Mouse (Mus musculus) cerebellum, postnatal 4 days (tissue): ENCODE data around the gene Nnat.
A peak's percentile ranks its signal among the peaks of the same experiment; 100 is the strongest.
"Not testable (repeated sequence)": the region's sequence is repeated elsewhere in the genome, so short reads cannot be mapped to it uniquely, and the experiment has no call there.

Experiments used
- DNase-seq, 2 experiments: peaks; one replicate each; pipeline ENCODE4 v3.0.0; 2022; ENCODE audit warnings: low spot score in 2 of 2, mixed read lengths in 1 of 2

The Nnat gene

DNA sequence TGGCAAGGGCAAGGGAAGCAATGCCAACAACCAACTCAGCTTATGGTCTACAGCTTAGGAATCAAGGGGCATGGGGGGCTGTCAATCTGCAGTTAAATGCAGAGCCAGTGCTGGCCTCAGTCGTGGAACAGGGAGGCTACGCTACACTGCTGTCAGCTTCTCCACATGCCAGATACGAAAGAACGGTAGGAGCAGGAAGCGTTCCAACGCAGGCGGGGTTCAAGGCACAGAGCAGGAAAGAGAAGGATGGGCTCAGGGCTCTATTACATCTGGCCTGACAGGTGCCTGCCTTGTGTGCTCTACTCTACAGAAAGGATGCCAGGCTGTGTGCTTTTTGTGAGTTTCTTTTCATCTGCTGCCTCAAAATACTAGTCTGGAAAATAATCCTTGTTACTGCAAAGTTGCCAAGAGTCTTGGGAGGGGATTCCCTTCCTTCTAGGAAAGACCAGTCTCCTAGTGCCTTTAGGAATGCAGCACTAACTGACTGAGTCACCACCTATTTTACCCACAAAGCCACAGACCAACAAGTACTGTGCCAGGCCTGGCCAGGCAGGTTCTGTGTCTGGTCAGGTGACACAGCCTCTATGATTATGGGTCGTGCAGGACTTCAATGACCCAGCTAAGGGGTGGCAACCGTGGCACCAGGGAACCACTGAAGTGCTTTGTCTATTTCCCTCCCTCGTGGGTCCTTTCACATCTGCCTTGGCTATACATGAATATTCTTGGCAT, 7.6 kb upstream of the Nnat start:
- DNase-seq: no peak

DNA sequence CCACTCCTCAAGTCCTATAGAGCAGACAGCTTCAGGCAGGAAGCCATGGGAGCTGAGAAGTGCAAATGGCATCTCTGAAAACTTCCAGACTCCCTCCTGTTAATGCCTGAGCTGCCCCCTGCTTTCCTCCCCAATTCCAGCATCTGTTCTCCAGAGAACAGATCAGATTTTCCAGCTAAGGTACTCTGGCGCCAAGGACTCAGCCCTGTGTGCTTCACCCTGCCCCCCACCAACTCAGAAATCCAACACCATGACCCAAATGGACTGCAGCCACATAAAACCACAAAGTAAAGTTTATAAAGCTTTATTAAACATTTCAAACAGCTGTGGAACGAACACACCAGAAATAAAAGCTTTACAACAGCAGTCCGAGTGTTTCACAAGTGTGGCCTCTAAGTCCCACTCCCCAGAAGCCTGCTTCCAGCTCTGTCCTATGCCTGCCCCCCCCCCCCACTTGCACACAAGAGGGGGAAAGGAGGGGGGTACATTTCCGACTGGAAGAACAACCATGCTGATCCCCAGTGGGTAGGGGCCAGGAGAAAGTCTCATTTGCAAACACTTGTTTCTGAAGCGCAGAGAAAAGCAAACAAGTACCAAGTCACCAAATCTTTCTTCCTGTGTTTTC, 3.7 kb upstream of the Nnat start:
- DNase-seq: no peak

DNA sequence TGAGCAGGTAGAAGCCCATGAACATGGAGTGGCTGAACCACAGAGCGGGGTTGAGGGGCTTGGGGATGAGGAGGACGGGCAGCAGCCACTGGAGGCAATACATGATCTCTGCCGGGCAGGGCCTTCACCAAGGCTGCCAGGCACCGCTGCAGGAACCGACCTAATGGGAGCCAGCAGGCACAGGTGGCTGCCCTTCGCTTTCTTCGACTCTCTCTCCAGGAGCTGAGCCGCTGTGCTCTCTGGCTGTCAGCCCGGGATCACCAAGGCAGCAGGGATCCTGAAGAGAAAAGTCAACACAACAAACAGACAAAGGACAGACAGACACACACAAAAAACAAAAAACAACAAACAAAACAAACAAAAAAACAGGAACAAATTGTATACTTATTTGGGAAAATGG, 1.8 kb upstream of the Nnat start:
- no peak for DNase-seq

DNA sequence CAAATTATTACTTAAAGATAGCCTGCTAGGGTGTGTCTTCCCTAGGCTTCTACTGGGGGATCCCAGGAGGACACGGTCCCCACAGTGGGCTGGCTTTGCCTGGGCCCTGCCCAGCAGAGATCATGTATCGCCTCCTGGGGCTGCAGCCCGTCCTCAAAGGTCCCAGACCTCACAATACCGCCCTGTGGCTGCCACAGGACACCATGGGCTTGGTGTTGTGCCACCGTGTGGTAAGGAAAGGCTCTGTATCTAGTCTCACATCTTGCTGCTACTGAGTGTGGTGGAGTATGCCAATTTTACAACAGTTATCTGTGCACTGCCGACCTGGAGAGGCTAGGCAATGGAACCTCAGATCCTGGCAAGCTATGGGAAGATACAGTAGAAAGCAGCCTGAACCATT, 1.4 kb upstream of the Nnat start:
- no peak for DNase-seq

DNA sequence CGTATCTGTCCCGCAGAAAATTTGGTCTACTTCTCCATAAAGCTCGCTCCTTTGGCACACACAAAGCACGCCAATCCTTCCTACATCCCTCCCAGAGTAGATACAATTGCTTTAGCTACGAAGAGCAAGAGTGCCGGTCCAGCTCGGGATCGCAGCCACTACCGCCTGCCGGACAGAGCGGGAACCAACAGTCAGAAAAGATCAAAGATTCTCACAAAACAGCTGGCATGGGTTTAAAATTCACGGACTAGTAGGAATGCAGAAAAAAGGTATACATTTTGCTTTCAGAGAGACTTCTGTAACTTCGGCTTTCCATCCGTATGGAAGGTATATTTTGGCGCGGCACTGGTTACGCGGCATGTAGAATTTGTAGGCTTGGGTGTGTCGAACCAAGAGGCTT, 438 bp upstream of the Nnat start:
- DNase-seq: no peak

DNA sequence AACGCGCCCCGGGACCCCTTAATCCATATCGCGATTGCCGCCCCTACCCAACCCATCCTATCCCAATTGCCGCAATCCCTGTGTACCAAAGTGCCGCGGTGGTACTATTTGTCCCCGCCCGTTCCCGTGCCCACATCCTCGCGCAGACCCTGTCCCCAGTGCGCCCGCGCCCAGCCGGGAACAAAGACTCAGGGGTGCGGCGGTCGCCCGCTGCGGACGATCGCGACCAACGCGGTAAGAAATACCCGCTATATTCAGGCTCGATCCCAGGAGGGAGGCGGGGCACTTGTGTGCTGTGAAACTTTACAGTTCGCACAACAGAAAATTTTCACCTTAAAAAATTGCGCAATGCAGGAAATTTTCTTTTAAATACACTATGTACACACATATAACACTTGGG, 424 bp downstream of the Nnat start:
- DNase-seq: peak in 1 of 2 experiments; percentile 44

DNA sequence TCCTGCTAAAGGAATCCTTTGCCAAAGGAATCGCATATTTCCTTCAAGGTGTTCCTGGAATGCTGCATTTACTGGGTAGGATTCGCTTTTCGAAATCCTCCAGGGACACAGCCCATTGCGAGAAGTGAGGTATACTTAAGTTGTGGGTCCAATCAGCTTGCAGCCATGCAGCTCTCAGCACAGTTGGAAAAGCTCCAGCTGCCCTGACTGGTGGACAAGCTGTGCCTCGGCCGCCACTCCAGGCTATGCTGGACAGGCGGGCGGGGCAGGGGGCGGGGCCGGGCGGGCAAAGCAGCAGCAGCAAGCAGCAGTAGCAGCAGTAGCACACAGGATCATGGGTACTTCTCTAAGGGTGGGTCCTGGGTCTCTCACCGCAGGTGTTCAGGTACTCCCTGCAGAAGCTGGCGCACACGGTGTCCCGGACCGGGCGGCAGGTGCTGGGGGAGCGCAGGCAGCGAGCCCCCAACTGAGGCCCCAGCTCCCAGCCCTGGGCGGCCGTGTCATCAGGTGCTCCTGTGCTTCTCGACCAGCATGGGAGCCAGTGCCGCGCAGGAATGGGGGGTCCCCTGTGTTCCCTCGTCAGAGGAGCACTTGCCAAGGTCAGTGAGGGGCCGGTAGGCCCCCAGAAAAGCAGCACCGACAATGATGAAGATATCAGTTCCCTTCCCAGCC, 1.4 kb downstream of the Nnat start:
- DNase-seq: peak in 1 of 2 experiments; percentile 81

DNA sequence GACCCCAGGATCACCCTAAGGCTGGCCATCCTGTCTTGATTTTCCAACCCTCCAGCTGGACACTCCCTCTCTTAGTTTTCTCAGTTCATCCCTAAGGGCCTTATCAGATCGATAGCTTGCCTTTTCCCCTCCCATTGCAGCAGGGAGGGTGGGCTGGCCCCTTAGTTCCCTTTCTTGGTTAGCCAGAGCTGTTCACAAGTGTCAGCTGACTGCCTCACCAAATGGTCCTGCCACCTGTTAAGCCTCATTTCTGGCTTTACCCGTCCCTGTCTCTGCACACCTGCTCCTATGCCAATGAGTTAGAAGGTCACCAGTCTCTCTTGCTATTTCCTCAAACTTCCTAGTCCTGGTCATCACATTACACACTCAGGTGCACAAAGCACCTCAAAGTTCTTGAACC, 3.2 kb downstream of the Nnat start:
- DNase-seq: no peak

DNA sequence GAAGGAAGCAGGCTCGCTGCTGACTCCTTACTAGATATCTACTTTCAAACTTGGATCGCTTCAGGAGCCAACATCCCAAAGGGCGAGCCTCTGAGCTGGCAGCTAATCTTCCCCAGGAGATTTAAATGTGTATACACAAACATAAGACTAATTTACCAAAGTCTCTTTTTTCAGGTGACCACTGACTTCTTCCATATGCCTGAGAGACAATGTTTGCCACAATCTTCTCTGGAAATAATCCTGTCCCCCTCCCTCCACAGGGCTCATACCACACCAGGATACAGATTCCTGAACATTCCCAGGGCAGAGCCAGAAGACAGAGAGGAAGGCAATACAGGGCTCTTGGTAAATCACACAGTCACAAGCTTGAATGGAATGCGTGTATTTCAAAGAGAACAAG, 4.8 kb downstream of the Nnat start:
- no peak for DNase-seq

DNA sequence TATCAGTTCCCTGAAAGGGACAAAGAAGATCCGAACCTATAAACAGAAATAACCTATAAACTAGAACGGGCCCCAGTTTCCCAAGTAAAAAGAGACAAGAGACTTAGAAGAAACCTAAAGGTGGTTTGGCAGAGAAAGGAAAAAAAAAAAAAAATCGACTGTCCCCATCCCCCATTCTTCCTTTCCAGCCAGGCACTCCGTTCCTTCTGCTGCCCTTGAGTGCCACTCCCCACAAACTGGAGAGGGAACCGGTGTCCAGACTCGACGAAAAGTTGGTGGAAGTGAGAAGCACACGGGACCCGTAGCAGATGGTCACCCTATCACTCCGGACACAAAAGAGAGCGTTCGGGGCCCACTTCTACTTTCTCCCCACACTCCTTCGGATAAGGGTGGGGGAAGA, 5.6 kb downstream of the Nnat start:
- peak in 1 of 2 experiments; percentile 10 for DNase-seq

DNA sequence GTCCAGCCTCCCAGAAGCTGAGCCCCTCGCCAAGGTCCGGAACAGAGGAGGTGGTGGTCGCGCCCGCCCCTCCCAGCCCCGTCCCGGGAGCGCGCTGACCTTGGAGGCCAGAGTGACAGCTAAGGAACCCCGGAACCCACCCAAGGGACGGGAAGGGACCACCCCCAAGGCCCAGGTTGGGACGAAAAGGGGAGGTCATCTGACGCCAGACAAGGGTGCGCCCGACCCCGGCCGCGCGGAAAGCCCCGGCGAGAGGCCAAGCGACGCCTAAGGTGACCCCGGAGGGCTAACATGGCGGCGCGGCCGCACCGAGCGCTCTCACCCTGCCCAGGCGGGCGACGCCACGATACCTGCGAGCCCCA, 6.0 kb downstream of the Nnat start:
- no peak for DNase-seq

DNA sequence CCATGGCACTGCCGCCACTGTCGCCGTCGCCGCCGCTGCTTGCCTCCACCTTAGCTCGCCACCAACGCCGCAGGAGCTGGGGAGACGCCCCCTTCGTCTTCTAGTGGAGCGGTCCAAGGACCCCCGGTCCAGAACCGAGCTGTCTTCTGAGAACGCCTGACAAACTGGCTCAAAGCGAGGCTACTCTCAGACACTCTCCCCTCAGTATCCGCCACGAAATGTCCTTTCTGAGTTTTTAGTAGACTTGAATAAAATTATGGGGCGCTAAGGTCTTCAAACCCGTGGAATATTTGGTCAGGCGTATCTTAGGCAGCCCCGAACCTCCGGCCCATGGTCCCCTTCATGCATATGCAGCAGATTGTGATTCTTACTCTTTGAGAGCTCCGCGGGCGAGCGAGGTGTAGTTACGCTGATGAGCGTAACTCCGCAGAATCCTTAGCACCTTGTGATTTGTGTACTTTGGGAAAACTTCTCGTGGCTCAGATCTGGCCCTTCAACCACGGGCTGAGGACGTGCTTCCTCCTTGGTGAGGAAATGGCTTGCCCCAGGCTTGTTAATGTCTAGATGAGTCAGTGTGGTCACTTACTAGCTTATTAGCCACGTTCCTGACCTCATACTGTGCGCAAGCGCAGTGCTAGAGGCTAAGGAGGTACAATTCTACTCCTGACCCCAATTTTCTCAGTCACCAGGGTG, 6.5 kb downstream of the Nnat start:
- DNase-seq: peak; percentile 55 to 78

DNA sequence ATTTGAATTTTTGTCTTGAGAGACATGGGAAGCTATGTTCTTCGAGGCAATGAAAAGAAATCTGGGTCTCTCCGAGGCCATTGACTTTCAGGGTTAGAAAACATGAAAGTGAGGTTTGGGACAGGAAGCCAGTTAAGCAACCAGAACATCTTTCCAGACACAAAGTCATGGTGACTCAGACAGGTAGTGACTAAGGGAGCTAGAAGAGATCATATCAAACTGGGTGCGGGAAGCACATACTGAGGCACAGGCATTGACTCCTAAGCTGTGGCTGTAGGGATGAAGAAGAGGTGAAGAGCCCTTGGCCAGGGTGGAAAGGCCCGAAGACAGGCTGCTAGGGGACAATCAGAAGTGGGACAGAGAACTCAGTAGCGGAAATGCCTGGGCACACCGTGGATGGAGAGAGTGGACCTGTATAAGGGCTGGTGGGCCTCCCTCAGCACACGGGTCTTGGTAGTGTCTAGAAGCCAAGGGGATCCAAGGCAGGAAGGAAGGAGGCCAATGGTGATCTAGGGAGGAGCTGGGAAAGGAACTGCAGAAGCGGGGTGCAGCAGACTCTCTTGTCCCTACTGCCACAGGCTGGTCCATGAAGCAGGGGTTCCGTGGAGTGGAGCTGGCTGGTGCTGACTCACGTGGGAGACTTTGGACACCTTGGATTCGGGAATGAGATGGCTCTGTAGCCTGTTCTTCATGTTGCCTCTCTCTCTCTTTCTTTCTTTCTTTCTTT, 7.5 kb downstream of the Nnat start:
- peak in 1 of 2 experiments; percentile 18 for DNase-seq

DNA sequence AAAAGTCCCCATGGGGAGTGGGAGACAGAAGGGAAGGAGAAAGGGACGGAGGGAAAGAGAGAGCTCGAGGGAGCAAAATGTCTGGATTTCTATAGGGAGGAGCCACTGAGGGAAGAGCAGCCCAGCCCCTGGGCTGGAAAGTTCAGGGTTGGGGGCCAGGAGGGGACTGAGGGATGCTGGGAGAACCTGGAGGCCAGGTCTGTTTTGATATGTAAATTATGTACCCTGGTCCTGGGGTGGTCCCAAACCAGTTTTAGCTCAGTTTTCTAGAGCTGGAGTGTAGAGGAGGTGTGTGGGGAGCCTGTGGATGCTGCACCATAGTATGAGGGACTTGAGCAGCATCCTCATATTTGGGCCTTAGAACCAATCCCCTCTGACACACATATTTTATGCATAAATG, 9.0 kb downstream of the Nnat start:
- peak in 1 of 2 experiments; percentile 4 for DNase-seq

DNA sequence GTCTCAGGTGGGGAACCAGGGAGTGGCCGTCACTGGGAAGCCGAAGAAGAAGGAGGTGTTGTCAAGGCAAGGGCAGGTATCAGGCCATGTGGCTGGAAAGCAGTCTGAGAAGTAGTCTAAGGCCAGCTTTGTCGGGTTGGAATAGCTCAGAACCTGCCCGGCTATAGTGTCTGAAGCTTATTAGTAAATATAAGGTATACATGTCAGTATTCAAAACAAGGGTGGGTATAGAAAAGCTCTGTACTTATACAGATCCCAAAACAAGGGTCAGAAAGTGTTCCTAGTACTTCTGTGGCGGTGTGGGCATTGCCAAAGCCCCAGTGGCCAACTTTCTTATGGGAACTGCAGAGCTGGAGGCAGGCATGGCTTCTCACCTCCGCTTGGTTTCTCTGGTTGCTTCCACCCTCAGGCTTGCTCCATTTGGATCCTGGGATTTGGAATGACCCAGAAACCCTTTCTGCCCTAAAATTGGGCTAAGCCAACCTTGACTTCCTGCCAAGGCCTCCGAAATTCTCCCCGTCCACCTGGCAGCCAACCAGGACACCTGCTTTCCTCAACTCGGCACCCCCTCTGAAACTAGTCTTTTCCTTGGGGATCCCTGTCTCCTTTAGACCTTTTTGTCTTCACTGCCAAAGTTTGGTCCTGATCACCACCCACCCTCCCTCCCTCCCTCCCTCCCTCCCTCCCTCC, 10.1 kb downstream of the Nnat start:
- peak in 1 of 2 experiments; percentile 17 for DNase-seq

DNA sequence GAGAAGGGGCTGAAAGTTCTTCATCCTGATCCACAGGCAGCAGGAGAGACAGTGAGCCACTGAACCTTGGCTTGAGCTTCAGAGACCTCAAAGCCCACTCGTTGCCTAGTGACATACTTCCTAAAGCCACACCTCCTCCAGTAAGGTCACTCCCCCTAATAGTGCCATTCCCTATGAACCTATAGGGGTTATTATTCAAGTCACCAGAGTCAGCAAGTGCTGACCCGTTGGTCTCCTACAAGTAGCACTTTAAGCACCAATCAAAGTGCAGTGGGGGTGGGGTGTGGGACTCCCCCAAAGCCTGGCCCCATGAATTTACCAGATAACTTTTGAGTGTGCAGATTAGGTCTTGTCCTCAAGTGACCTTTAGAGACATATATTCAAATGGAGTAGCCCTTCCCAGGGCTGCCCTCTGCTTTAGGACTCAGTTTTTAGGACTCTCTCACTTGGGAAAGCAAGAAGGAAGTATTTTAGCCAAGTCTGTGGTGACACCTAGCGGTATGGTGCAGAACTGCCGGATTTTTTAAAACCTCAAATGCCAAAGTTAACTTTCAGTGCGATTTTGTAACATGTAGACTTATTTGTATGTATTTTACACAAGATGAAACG, 11.4 kb downstream of the Nnat start, which contains the start of gene Blcap:
Blcap (minus strand) TSS at position 51 of the 609 bp plus-strand sequence.
- peak; percentile 53 to 63 for DNase-seq

DNA sequence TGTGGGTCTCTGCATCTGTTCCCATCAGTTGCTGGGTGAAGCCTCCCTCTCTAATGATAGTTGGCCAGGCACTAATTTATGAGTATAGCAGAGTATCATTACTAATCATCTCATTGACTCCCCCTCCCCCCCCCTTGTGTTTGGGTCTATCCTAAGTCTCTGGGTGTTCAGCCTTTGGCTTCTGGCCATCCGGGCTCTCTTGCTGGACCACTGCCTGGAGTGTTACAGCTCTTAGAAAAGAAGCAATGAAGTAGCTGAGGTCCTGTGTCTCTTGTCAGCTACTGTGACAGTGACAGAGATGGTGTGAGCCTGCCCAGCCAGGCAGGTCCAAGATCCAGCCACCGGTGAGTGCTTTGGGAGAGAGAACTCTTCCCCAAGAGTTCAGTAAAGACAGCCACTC, 12.9 kb downstream of the Nnat start:
- DNase-seq: peak in 1 of 2 experiments; percentile 19

DNA sequence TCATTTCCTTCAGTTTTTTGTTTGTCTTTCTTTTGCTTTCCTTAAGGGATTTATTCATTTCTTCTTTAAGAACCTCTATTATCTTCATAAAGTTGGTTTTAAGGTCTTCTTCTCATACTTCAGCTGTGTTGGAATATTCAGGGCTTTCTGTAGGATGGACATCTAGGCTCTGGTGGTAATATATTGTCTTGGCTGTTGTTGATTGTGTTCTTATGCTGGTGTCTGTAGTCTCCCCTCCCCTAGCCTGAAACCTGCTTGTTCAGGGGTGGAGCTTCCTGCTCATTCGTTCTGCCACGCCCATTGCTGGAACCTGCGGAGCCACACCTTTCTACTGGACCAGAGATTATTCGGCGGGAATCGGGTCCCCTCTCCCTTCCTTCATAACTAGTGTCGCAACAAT, 25.5 kb downstream of the Nnat start:
- not testable (repeated sequence) for DNase-seq

DNA sequence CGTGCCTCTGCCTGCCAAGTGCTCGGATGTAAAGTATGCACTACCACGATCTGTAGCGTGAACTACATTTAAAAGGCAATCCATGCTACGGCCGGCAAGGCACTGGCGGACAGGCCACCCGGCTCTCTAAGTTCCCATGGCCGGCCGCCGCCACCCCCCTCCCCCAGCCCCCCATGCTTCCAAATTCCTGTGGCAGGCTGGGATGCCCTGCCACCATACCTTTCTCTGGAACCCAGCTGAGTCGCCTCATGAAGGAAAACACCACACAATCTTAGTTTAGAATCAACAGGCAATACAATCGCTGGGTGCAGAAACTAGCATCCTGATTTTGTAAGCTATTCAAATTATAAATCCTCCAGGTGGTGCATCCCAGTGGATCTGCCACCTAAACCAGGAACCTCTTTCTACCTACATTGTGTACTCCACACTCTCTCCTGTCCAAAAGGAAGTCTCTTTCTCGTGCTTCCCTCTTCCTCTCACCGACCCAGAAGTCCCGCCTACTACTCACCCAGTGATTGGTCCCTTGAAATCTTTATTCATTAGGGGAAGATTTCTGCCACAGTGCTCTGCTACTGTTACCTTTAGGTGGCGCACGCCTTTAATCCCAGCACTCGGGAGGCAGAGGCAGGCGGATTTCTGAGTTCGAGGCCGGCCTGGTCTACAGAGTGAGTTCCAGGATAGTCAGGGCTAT, 37.1 kb downstream of the Nnat start:
- DNase-seq: no peak

DNA sequence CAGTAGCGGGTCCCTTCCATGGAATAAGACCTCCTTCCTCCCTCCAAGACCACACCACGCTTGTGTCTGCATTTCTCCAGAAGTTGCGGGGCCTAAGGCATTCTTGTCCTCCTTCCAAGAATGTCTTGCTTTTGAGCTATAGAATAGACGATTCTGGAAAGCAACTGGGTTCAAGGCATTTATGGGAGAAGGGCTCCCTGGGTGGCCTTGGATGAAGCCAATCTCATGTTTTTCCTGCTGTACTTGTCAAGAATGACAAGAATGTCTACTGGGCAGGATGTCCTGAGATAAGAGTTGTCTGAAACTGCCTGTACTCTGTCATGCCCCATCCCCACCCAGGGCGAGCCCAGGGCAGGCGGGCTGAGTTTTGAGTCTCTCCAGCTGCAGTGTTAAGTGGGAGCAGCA, 41.6 kb downstream of the Nnat start:
- DNase-seq: no peak
